17 mouse cellular contexts compared by ENCODE assay signal in genomic region chr16:95297651-95298050, GRCm38 (mm10). TPM values are rescaled to one million over a fixed set of nuclear protein-coding genes. Genes with fewer than 3 reads are reported as not detected.
DNase-seq lines count a peak whose midpoint lies in the region; ATAC-seq and TF ChIP-seq lines count a peak whose summit lies in the region.
"Had no signal": no experiment of that assay in that cellular context is flagged by ENCODE, and none has a peak within 500 bp of the region (broad histone marks: within the 10 kb centered on the region; RNA-seq: fewer than 3 reads in every experiment).

No protein-coding gene starts in this region.

- ATAC-seq in intestine, postnatal 0 days, result no peak
- ATAC-seq in intestine, embryonic 15.5 days, result no peak
- peak; percentile 57 for ATAC-seq in megakaryocyte, adult 5-6 weeks (ENCODE audit: poor library complexity, severe bottlenecking)
- ATAC-seq: inflammation-experienced regulatory T-cells, adult 6 months had no signal

- H3K36me3 ChIP-seq in heart, adult 2 months (ENCODE audit: control insufficient read depth, insufficient read depth, low read length), result no peaks in the 10 kb centered on the region
- no peaks in the 10 kb centered on the region for H3K36me3 ChIP-seq in intestine, postnatal 0 days (ENCODE audit: control insufficient read depth, insufficient read depth)
- H3K36me3 ChIP-seq in intestine, embryonic 15.5 days, result no peaks in the 10 kb centered on the region
- H3K36me3 ChIP-seq: embryonic facial prominence, embryonic 10.5 days; hindbrain, embryonic 12.5 days; limb, embryonic 13.5 days had no signal

- H3K4me3 ChIP-seq in heart, adult 2 months, result no peak overlapping the region; the same call in 1 of the 2 replicates
- H3K4me3 ChIP-seq in intestine, postnatal 0 days (ENCODE audit: low read depth, low read length), result no peak overlapping the region
- no peak overlapping the region for H3K4me3 ChIP-seq in intestine, embryonic 15.5 days (replicated peaks)
- H3K4me3 ChIP-seq: embryonic facial prominence, embryonic 10.5 days; hindbrain, embryonic 12.5 days; limb, embryonic 13.5 days had no signal

- WGBS in heart, adult 2 months, result 52% methylated on average over 3 of the region's 3 CpGs
- 45% methylated on average over 3 of the region's 3 CpGs for WGBS in intestine, postnatal 0 days
- WGBS in intestine, embryonic 15.5 days, result 58% methylated on average over 3 of the region's 3 CpGs

- no peak for TF ChIP-seq POLR2A in heart, adult 2 months (IDR thresholded peaks at IDR 0.05; ENCODE audit: insufficient read depth, low read depth, low read length)

- no peak for TF ChIP-seq EP300 in heart, adult 2 months (IDR thresholded peaks at IDR 0.05; ENCODE audit: insufficient read depth, low read depth, low read length)

- intact Hi-C loops in heart, adult 2 months (cut with DNase I), result no loop called here

- DNase-seq in heart, adult 2 months, result no peak
- DNase-seq in heart, adult 18-20 months, result no peak
- peak; percentile 3 to 4 for DNase-seq in B cell, adult 2 months
- no peak for DNase-seq in thymus, postnatal 36 days
- no peak for DNase-seq in ovary, postnatal 36 days (ENCODE audit: low spot score)
- DNase-seq: cerebellum, adult 2 months; cerebellum, postnatal 36 days; lung, postnatal 10 days; retina, postnatal 1 day had no signal

- no peaks in the 10 kb centered on the region for H3K9me3 ChIP-seq in intestine, postnatal 0 days (ENCODE audit: control insufficient read depth)
- H3K9me3 ChIP-seq in intestine, embryonic 15.5 days, result no peaks in the 10 kb centered on the region
- H3K9me3 ChIP-seq: embryonic facial prominence, embryonic 10.5 days; limb, embryonic 13.5 days had no signal

- H3K79me2 ChIP-seq in heart, adult 2 months (replicated peaks; ENCODE audit: control insufficient read depth, insufficient read depth, low read length), result no peaks in the 10 kb centered on the region

- no peak overlapping the region; the same call in 1 of the 2 replicates for H3K27ac ChIP-seq in heart, adult 2 months
- H3K27ac ChIP-seq in intestine, postnatal 0 days (ENCODE audit: low read depth, low read length), result no peak overlapping the region
- no peak overlapping the region for H3K27ac ChIP-seq in intestine, embryonic 15.5 days
- H3K27ac ChIP-seq: embryonic facial prominence, embryonic 10.5 days; hindbrain, embryonic 12.5 days; limb, embryonic 13.5 days had no signal

- H3K4me1 ChIP-seq in heart, adult 2 months (ENCODE audit: control insufficient read depth, insufficient read depth, low read length), result no peaks in the 10 kb centered on the region
- H3K4me1 ChIP-seq in intestine, postnatal 0 days (replicated peaks; ENCODE audit: control insufficient read depth, insufficient read depth, low read length), result 0 out of 2 replicates have a peak, but pooled peaks cover 4% of the 10 kb centered on the region
- H3K4me1 ChIP-seq in intestine, embryonic 15.5 days (replicated peaks), result 0 out of 2 replicates have a peak, but pooled peaks cover 3% of the 10 kb centered on the region
- H3K4me1 ChIP-seq: embryonic facial prominence, embryonic 10.5 days; hindbrain, embryonic 12.5 days had no signal

- TF ChIP-seq CTCF in heart, adult 2 months (IDR thresholded peaks at IDR 0.05), result no peak
- no peak for TF ChIP-seq CTCF in intestine, postnatal 0 days (IDR thresholded peaks at IDR 0.05; ENCODE audit: low read depth)

- no peaks in the 10 kb centered on the region for H3K27me3 ChIP-seq in heart, adult 2 months (ENCODE audit: control insufficient read depth, insufficient read depth, low read length)
- H3K27me3 ChIP-seq in intestine, postnatal 0 days (replicated peaks; ENCODE audit: control insufficient read depth, insufficient read depth, low read length), result peaks cover 13% of the 10 kb centered on the region; the same call in 1 of the 2 replicates
- H3K27me3 ChIP-seq in intestine, embryonic 15.5 days (replicated peaks), result no peaks in the 10 kb centered on the region
- H3K27me3 ChIP-seq: hindbrain, embryonic 12.5 days; limb, embryonic 13.5 days had no signal

- 0 out of 2 replicates have a peak overlapping the region, but pooled peaks have one; percentile 12 for H3K9ac ChIP-seq in heart, adult 2 months (ENCODE audit: low read depth, low read length)
- no peak overlapping the region for H3K9ac ChIP-seq in intestine, postnatal 0 days (ENCODE audit: low read depth, low read length)
- no peak overlapping the region for H3K9ac ChIP-seq in intestine, embryonic 15.5 days
- H3K9ac ChIP-seq: hindbrain, embryonic 12.5 days; limb, embryonic 13.5 days had no signal

- H3K4me2 ChIP-seq in intestine, postnatal 0 days (replicated peaks; ENCODE audit: low read depth), result peak overlapping the region; percentile 17; the same call in 1 of the 2 replicates
- no peak overlapping the region for H3K4me2 ChIP-seq in intestine, embryonic 15.5 days (replicated peaks)
- H3K4me2 ChIP-seq: hindbrain, embryonic 12.5 days; limb, embryonic 13.5 days; midbrain, embryonic 11.5 days had no signal

RNA-seq across cellular contexts. Expression of gene Kcnj15, which starts 40.3 kb away (rescaled TPM):
- 1 to 10 TPM in 1 of 2 experiments, under 1 TPM in 1; 0.89 to 1.5 TPM for total RNA-seq in heart, adult 2 months (2021)
- 1.2 and 2.6 TPM in 2 replicates for polyA plus RNA-seq in heart, adult 2 months (2012; rRNA removed)
- 1 to 10 TPM; 1.1 to 1.4 TPM for total RNA-seq in heart, adult 18-20 months (2021)
- 0.27 and 0.29 TPM in 2 replicates for polyA plus RNA-seq in intestine, postnatal 0 days (2015; fragmentation: Nextera tagmentation; extraction: Ambion mirVana)
- 0.28 and 0.29 TPM in 2 replicates for polyA plus RNA-seq in intestine, embryonic 15.5 days (2015; fragmentation: Nextera tagmentation; extraction: Ambion mirVana)
- not detected in 2 replicates for total RNA-seq in megakaryocyte, adult 5-6 weeks (2015)
- not detected in 2 replicates for total RNA-seq in megakaryocyte, adult 5-6 weeks (2017)
- polyA plus RNA-seq: cerebellum, adult 2 months had no signal

Comparison
In these comparisons a context has a peak if more than half of its experiments do, and no peak if none do; other contexts are left out.
1. DNase-seq: peak in B cell, adult 2 months (2 of 2); none in heart, adult 2 months (0 of 2), heart, adult 18-20 months (0 of 2), thymus, postnatal 36 days (0 of 2) and ovary, postnatal 36 days (single experiment).